Mouse (Mus musculus): ENCODE measurements at regions not wholly inside any gene's neighbourhood (a gene's known extent, or its start where the extent isn't known, plus 50 kb on each side); places are given as distances from the start of the nearest gene placed in this dataset.

DNA sequence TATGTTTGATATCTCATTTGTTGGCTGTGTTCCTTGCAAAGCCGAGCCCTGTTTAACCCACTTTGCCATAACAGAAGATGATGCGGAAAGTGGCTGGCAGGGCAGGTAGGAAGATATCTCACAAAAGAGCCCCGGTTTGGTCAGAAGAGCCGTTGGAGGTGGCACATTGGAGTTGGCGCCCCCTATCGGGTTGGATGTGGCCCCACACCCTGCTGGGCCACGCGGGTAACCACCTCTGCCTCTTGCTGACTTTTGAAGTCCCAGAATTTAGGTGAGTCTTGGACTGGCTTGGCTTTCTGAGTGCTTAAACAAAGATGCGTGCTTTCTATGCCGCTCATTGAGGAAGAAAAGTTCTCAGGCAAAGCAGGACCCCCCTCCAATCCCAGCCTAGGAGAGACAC lies 56.1 kb downstream of the Gm4791 start:
- H3K9ac ChIP-seq: no peak overlapping the region

DNA sequence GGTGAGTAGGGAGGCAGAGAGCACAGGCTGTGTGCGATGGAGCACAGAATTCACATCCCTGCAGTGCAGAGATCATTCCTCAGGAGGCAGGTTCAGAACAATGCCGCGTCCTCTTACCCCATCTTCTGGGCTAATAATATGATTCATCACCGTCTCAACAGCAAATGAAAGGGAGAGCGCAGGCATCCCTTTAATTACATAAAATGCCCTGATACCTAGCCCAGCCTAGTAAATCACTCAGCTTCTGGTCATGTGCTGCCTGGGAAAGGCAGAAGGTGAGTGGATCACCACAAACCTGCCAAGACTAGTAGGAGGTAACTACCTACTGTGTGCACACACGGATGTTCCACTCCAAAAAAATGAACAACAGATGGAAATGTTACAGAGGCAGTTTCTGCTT lies 57.0 kb downstream of the Gm4791 start:
- H3K9ac ChIP-seq: no peak overlapping the region
- no peaks in the 10 kb centered on the region for H3K9me3 ChIP-seq (replicated peaks)
- WGBS: 75% methylated on average over 6 of the region's 6 CpGs

More for the DNA sequence above, 56.1 kb downstream of the Gm4791 start:
- Histone ChIP-seq H3K4me3 (no peak overlapping the region), H3K27me3 (no peaks in the 10 kb centered on the region), H3K27ac (no peak overlapping the region), H3K9me3 (replicated peaks) (peaks cover 5% of the 10 kb centered on the region; the same call in 1 of the 2 replicates), H3K4me2 (no peak overlapping the region), H3K36me3 (ENCODE audit: poor library complexity, severe bottlenecking) (no peaks in the 10 kb centered on the region), H3K4me1 (no peaks in the 10 kb centered on the region)
- no peak for ATAC-seq
- 72% methylated on average over 10 of the region's 10 CpGs for WGBS

DNA sequence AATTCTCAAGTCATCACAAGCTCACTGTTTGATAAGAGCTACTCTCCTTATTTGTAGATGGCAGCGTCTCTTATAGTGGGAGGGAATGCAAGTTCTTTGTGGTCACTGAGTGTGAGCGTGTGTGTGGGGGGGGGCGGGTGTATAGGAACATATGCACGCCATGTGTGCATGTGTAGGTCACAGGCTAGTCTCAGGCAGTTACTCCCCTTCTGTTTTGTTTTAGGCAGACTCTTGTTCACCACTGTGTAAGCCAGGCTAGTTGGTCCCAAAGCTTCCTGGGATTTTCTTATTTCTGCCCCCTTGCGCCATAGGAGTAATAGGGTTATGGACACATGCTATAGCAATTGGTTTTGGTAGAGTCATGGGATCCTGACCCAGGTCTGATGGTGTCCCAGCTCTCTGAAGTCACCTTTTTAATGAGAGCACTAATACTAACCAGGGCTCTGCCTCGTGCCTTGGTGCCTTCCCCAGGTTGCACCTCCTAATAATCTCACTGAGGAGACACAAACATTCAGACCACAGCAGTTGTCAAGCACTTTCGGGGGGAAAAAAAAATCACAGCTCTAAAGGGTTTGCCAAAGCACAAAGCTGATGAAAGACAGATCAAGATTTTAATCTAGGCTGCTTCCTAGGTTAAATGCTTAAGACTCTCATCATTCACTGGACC lies 60.9 kb downstream of the Gm4791 start:
- H3K4me2 ChIP-seq: no peak overlapping the region
- 90% methylated on average over 7 of the region's 7 CpGs for WGBS
- H3K27me3 ChIP-seq: no peaks in the 10 kb centered on the region
- H3K4me1 ChIP-seq: peaks cover 6% of the 10 kb centered on the region
- no peak overlapping the region for H3K9ac ChIP-seq
- ATAC-seq: no peak
- no peaks in the 10 kb centered on the region for H3K9me3 ChIP-seq (replicated peaks)
- no peak overlapping the region for H3K4me3 ChIP-seq
- no peaks in the 10 kb centered on the region for H3K36me3 ChIP-seq (ENCODE audit: poor library complexity, severe bottlenecking)
- H3K27ac ChIP-seq: no peak overlapping the region

More for the DNA sequence above, 57.0 kb downstream of the Gm4791 start:
- Histone ChIP-seq H3K27ac (no peak overlapping the region), H3K27me3 (no peaks in the 10 kb centered on the region), H3K4me3 (no peak overlapping the region), H3K4me1 (no peaks in the 10 kb centered on the region), H3K4me2 (no peak overlapping the region), H3K36me3 (ENCODE audit: poor library complexity, severe bottlenecking) (no peaks in the 10 kb centered on the region)
- no peak for ATAC-seq

DNA sequence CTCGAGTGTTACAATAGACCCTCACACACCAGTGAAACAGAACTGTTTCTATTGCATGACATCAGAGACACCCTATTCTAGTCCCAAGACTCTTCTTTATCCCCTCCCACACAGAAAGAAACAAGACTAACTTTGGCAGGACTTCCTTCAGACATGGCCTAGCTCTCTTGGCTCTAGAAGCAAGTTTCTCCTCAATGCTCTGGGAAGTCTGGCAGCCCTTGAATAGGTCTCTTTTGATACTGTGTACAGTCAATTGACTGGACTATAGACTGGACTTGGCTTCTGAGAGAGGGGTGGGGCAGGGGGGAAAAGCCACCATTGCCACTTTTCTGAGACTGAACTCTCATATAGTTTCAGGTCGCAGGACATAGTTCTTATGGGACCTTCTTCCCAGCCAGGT lies 62.2 kb downstream of the Gm4791 start:
- H3K36me3 ChIP-seq (ENCODE audit: poor library complexity, severe bottlenecking): no peaks in the 10 kb centered on the region
- H3K9me3 ChIP-seq (replicated peaks): no peaks in the 10 kb centered on the region
- no peak overlapping the region for H3K9ac ChIP-seq
- no peak overlapping the region for H3K27ac ChIP-seq
- H3K4me2 ChIP-seq: no peak overlapping the region
- no peak for ATAC-seq
- no peaks in the 10 kb centered on the region for H3K27me3 ChIP-seq
- H3K4me1 ChIP-seq: peaks cover 11% of the 10 kb centered on the region
- 83% methylated on average over 2 of the region's 2 CpGs for WGBS
- H3K4me3 ChIP-seq: no peak overlapping the region

DNA sequence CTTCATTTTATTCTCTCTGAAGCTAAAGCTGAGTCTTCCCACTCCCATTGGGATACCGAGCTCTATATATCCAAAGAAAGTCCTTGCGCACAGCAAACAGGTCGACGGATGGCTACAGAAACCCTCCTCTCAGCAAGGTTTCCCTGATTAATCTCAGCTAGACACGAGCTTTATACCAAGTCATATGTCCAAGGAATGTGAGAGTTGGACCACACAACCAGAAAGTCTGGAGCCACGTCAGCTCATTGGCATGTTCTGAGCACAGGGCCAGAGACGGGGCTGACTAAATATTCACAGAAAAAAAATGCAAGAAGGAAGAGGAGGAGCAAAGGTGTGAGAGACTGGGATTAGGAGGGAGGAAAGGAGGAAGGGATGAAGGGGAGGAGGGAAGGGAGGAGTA lies 64.0 kb downstream of the Gm4791 start:
- Histone ChIP-seq H3K9ac (no peak overlapping the region), H3K27me3 (no peaks in the 10 kb centered on the region), H3K4me3 (no peak overlapping the region), H3K4me2 (no peak overlapping the region), H3K27ac (no peak overlapping the region), H3K36me3 (ENCODE audit: poor library complexity, severe bottlenecking) (no peaks in the 10 kb centered on the region), H3K4me1 (peaks cover 11% of the 10 kb centered on the region), H3K9me3 (replicated peaks) (no peaks in the 10 kb centered on the region)
- no peak for ATAC-seq
- 84% methylated on average over 7 of the region's 7 CpGs for WGBS

DNA sequence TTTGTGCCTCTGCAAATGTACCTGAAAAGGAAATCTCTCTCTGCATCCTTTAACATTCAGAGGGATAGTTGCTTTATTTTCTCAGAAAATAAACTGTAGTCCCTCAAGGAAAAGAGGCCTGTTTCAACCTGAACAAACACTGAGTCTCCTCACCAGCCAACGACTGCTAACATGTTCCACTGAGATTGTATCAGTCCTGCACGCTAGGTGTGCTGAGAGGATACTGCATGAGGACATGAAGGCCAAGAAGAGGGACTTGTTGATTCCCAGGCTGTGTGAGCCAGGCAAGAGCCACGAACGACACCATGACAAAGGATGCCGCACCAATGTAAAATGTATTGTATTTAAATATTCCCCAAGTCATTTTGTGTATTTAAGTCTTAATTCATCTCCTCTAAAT lies 65.2 kb downstream of the Gm4791 start:
- Histone ChIP-seq H3K27ac (no peak overlapping the region), H3K9ac (no peak overlapping the region), H3K4me1 (peaks cover 11% of the 10 kb centered on the region), H3K4me3 (no peak overlapping the region), H3K36me3 (ENCODE audit: poor library complexity, severe bottlenecking) (no peaks in the 10 kb centered on the region), H3K9me3 (replicated peaks) (no peaks in the 10 kb centered on the region), H3K27me3 (no peaks in the 10 kb centered on the region), H3K4me2 (no peak overlapping the region)
- ATAC-seq: no peak
- 81% methylated on average over 5 of the region's 5 CpGs for WGBS

DNA sequence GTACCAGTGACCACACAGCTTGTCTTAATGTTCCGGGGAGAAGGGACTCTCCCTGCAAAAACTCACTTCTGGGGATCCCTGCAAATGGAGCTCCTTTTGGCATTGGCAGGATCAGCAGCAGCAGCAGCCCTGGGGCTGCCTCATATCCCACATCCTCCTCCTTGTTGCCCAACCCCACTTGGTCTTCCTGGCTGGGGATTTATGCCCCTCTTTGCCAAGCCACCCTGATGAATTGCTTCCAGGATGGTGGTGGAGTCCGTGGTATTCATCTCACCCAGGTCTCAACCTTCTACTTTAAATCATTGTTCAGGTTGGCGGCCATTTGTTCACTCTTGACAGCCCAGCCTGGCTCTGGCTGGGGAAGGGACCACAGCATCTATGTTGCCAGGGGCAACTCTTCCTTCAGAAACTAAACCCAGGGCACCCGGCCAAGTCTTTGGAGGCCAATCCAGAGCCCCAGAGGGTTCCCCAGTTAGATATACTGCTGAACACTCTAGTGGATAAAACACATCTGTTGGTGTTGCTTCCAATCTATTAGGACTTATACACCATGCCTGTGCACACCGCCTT lies 66.0 kb downstream of the Gm4791 start:
- Histone ChIP-seq H3K9me3 (replicated peaks) (no peaks in the 10 kb centered on the region), H3K27ac (no peak overlapping the region), H3K9ac (no peak overlapping the region), H3K4me2 (no peak overlapping the region), H3K27me3 (no peaks in the 10 kb centered on the region), H3K36me3 (ENCODE audit: poor library complexity, severe bottlenecking) (no peaks in the 10 kb centered on the region), H3K4me3 (no peak overlapping the region), H3K4me1 (peaks cover 17% of the 10 kb centered on the region)
- WGBS: 59% methylated on average over 5 of the region's 5 CpGs
- ATAC-seq: no peak

DNA sequence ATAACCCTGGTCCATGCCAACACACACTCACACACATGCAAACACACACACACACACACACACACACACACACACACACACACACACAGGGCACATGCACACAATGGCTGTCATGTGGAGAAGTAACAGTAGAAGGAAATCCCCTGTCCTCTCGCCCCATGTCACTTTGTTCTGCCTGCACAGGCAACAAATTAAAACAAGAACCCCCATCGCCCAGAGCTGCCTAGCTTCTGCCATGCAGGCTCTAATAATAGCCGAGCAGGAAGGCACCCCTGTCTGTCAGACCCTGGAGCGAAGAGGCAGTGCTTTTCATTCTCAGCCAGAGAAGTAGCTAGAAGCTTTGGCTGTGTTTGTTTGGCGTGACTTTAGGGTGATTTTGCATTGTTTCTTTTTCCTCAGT lies 70.9 kb downstream of the Gm4791 start:
- 12% methylated on average over 5 of the region's 5 CpGs for WGBS
- H3K9ac ChIP-seq: peak overlapping the region; percentile 10; the same call in 1 of the 2 replicates

DNA sequence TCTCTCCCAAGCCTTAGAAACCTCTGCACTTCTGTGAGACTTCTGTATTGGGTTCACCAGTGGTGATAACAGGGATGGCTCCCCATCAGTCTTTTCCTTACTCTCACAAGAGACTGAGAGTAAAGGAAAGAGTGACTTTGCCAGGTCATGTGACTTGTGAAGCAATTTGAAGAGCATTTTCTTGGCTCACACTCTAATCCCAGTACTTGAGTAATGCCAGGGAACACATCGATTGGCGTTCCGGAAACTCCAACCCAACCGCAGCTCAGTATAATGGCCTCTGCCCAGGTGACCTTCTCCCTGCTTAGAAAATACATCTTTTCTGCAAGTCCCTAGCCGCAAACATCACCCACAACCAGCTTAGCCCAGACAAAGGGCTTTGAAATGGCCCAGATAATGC lies 72.4 kb downstream of the Gm4791 start:
- Histone ChIP-seq H3K4me1 (peaks cover 13% of the 10 kb centered on the region), H3K27ac (no peak overlapping the region), H3K9ac (no peak overlapping the region), H3K36me3 (ENCODE audit: poor library complexity, severe bottlenecking) (no peaks in the 10 kb centered on the region), H3K9me3 (replicated peaks) (no peaks in the 10 kb centered on the region), H3K4me3 (no peak overlapping the region), H3K4me2 (no peak overlapping the region), H3K27me3 (0 out of 2 replicates have a peak, but pooled peaks cover 3% of the 10 kb centered on the region)
- ATAC-seq: no peak
- WGBS: 84% methylated on average over 5 of the region's 5 CpGs

More for the DNA sequence above, 70.9 kb downstream of the Gm4791 start:
- no peak for ATAC-seq
- H3K27ac ChIP-seq: peak overlapping the region; percentile 31; the same call in 1 of the 2 replicates
- H3K9me3 ChIP-seq (replicated peaks): no peaks in the 10 kb centered on the region
- H3K4me1 ChIP-seq: peaks cover 15% of the 10 kb centered on the region
- no peaks in the 10 kb centered on the region for H3K36me3 ChIP-seq (ENCODE audit: poor library complexity, severe bottlenecking)
- H3K4me2 ChIP-seq: no peak overlapping the region
- no peaks in the 10 kb centered on the region for H3K27me3 ChIP-seq
- H3K4me3 ChIP-seq: no peak overlapping the region

DNA sequence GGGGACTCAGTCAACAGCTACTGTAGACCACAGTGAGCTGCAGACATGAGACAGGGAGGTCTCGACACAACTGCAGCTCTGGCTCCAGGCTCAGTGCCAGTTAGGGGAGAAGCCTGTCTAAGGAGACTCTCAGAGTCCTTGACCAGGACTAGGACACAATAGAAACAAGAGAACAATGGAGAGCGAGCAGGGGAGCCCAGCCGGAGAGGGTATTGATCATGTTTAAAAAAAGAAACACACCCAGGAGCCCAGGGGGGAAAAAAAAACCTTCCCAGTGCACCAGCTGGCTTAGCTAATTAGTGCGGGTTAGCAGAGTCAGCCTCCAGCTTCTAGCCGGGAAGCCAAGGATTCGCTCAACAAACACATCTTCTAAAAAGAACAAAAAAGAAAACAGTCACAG lies 78.4 kb downstream of the Gm4791 start:
- Histone ChIP-seq H3K27ac (no peak overlapping the region), H3K9me3 (replicated peaks) (no peaks in the 10 kb centered on the region), H3K4me2 (no peak overlapping the region), H3K4me1 (peaks cover 13% of the 10 kb centered on the region), H3K9ac (no peak overlapping the region), H3K4me3 (no peak overlapping the region), H3K27me3 (0 out of 2 replicates have a peak, but pooled peaks cover 3% of the 10 kb centered on the region), H3K36me3 (ENCODE audit: poor library complexity, severe bottlenecking) (no peaks in the 10 kb centered on the region)
- WGBS: 2% methylated on average over 6 of the region's 6 CpGs
- no peak for ATAC-seq

DNA sequence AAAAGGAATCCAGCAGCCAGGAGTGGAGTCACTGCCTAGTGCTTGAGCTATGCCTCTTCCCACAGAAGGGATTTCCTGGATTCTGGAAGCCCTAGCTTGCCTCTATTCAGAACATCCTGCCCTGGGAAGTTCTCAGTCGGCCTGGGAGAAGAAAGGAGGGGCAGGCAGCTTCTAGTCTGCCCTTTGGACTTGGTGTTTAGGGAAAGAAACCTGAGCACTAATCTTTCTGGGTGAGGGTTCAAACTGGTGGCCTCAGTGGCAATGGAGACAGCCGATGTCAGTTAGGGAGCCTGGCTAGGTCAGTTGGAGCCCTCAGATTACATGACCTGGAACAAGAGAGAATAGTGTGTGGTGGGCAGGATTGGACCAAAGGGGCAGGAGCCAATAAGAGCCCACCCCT lies 78.9 kb downstream of the Gm4791 start:
- H3K27me3 ChIP-seq: 0 out of 2 replicates have a peak, but pooled peaks cover 3% of the 10 kb centered on the region
- no peaks in the 10 kb centered on the region for H3K36me3 ChIP-seq (ENCODE audit: poor library complexity, severe bottlenecking)
- no peaks in the 10 kb centered on the region for H3K9me3 ChIP-seq (replicated peaks)
- H3K27ac ChIP-seq: no peak overlapping the region
- peaks cover 13% of the 10 kb centered on the region for H3K4me1 ChIP-seq
- H3K4me2 ChIP-seq: no peak overlapping the region
- no peak overlapping the region for H3K4me3 ChIP-seq
- 25% methylated on average over 2 of the region's 2 CpGs for WGBS
- no peak overlapping the region for H3K9ac ChIP-seq
- ATAC-seq: no peak

DNA sequence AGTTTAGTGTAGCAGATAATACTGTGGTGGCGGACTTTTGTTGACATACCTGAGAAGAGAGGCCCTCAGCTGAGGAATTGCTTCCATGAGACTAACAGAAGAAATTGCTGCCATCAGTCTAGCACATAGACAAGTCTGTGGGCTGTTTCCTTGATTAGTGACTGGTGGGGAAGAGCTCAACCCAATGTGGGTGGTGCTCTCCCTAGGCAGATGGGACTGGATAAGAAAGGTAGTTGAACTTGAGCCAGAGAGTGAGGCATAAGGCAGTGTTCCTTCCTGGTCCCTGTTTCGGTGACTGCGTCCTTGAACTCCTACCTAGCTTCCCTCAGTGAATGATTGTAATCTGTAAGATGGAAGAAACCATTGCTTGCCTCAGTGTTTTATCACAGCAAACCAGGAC lies 79.4 kb downstream of the Gm4791 start:
- WGBS: 96% methylated on average over 3 of the region's 3 CpGs
- Histone ChIP-seq H3K4me1 (peaks cover 13% of the 10 kb centered on the region), H3K9ac (no peak overlapping the region), H3K9me3 (replicated peaks) (no peaks in the 10 kb centered on the region), H3K27ac (no peak overlapping the region), H3K4me3 (no peak overlapping the region), H3K27me3 (0 out of 2 replicates have a peak, but pooled peaks cover 3% of the 10 kb centered on the region), H3K36me3 (ENCODE audit: poor library complexity, severe bottlenecking) (no peaks in the 10 kb centered on the region), H3K4me2 (no peak overlapping the region)
- ATAC-seq: no peak

DNA sequence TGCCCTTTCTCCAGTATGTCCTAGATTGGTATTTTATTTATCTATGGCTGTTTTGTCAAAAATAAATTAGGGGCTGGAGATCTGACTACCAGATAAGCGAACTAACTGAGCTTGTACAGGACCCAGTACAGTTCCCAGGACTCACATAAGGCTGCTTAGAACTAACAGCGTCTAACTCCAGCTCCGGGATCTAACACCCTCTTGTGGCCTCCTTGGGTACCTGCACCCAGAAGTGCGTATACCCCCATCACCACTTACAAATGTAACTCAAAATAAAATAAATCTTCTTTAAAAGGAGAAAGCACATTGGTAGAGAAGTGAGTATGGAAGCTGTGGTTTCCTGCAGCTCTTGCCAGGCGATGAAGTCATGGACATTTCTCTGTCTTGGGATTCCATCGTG lies 82.9 kb downstream of the Gm4791 start:
- peaks cover 10% of the 10 kb centered on the region for H3K4me1 ChIP-seq
- H3K4me3 ChIP-seq: no peak overlapping the region
- no peak for ATAC-seq
- H3K36me3 ChIP-seq (ENCODE audit: poor library complexity, severe bottlenecking): no peaks in the 10 kb centered on the region
- H3K27me3 ChIP-seq: no peaks in the 10 kb centered on the region
- no peak overlapping the region for H3K4me2 ChIP-seq
- H3K9me3 ChIP-seq (replicated peaks): no peaks in the 10 kb centered on the region
- 99% methylated on average over 6 of the region's 6 CpGs for WGBS
- no peak overlapping the region for H3K27ac ChIP-seq
- H3K9ac ChIP-seq: no peak overlapping the region
